Mouse (Mus musculus) forebrain, embryonic 16.5 days (tissue): ENCODE data around the gene Atrnl1. TPM values are rescaled to one million over a fixed set of nuclear protein-coding genes. Genes with fewer than 3 reads are reported as not detected.

ENCODE experiments used
- ATAC-seq: fragments of 200-750 bp; cut with Nextera tagmentation; 2 replicates; pipeline ENCODE4 v1.8.0; 2017; ENCODE audit warnings: mild to moderate bottlenecking, moderate library complexity
- H3K27ac ChIP-seq: fragments of 300-500 bp; sonication (generic); 2 replicates; pipeline ENCODE4 v1.5.1; 2014; ENCODE audit warnings: low read length, control low read depth
- H3K27me3 ChIP-seq: fragments of 300-500 bp; sonication (generic); replicated peaks from 2 replicates; pipeline ENCODE4 v1.6.1; 2014; ENCODE audit warnings: low read length; ENCODE audit not compliant: control insufficient read depth, insufficient read depth
- H3K36me3 ChIP-seq: fragments of 300-500 bp; sonication (generic); 2 replicates; pipeline ENCODE4 v1.6.1; 2014; ENCODE audit not compliant: control insufficient read depth, insufficient read depth
- H3K4me1 ChIP-seq: fragments of 300-500 bp; sonication (generic); replicated peaks from 2 replicates; pipeline ENCODE4 v1.6.1; 2014; ENCODE audit warnings: low read length; ENCODE audit not compliant: control insufficient read depth, insufficient read depth
- H3K4me2 ChIP-seq: fragments of 300-500 bp; sonication (generic); 2 replicates; pipeline ENCODE4 v1.6.1; 2014; ENCODE audit warnings: mild to moderate bottlenecking, low read length, control low read depth
- H3K4me3 ChIP-seq: fragments of 300-500 bp; sonication (generic); replicated peaks from 2 replicates; pipeline ENCODE4 v1.5.1; 2014; ENCODE audit warnings: mild to moderate bottlenecking, low read length, control low read depth
- H3K9ac ChIP-seq: fragments of 300-500 bp; sonication (generic); replicated peaks from 2 replicates; pipeline ENCODE4 v1.6.1; 2014; ENCODE audit warnings: low read depth, low read length, control low read depth
- H3K9me3 ChIP-seq: fragments of 300-500 bp; sonication (generic); 2 replicates; pipeline ENCODE4 v1.6.1; 2016; ENCODE audit warnings: low read length; ENCODE audit not compliant: control insufficient read depth
- WGBS: fragments of 180-500 bp; shearing (Covaris S2); extraction: QIAGEN DNeasy Blood & Tissue Kit; methylation state at CpG from one replicate; pipeline ENCODE4 v1.1.7; 2014; 5-methylcytosine and 5-hydroxymethylcytosine counted together
- polyA plus RNA-seq: library from polyadenylated mRNA; unstranded; fragments of >200 nt; fragmentation: Nextera tagmentation; extraction: Ambion mirVana; gene quantifications from 2 replicates; pipeline ENCODE4 v1.2.1, GENCODE M21; 2015

Atrnl1 gene
- polyA plus RNA-seq, 1 experiment from 2014 or later, result 8.3 TPM

DNA sequence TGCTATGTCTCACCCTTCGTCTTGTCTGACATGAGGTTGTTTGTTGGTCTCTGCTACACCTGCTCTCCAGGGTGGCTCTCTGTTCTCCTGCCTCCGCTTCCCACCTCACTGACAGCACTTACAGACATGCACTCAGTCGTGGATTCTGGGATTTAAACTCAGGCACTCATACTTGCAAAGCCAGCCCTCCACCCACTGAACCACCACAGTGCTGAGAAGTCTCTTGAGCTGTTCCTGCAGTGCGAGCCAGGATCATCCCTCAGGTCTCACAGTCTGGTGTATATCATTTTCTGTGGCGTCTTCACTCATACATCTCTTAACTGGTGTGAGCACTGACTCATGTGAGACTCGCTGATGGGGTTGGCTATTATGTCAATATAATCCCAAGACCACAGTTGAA, 353.0 kb downstream of the Atrnl1 start:
- ATAC-seq, result no peak
- Histone ChIP-seq H3K9ac (no peak overlapping the region), H3K4me3 (no peak overlapping the region), H3K9me3 (no peaks in the 10 kb centered on the region), H3K27ac (no peak overlapping the region), H3K36me3 (no peaks in the 10 kb centered on the region), H3K4me2 (no peak overlapping the region), H3K4me1 (peaks cover 6% of the 10 kb centered on the region; the same call in 1 of the 2 replicates), H3K27me3 (no peaks in the 10 kb centered on the region)
- 90% methylated on average over 6 of the region's 6 CpGs for WGBS

- no peak overlapping the region for H3K9ac ChIP-seq
- no peaks in the 10 kb centered on the region for H3K9me3 ChIP-seq
- 64% methylated on average over 7 of the region's 7 CpGs for WGBS
- no peak overlapping the region for H3K4me2 ChIP-seq
- H3K36me3 ChIP-seq, result no peaks in the 10 kb centered on the region
- no peaks in the 10 kb centered on the region for H3K27me3 ChIP-seq
- H3K27ac ChIP-seq, result no peak overlapping the region
- H3K4me1 ChIP-seq, result 0 out of 2 replicates have a peak, but pooled peaks cover 5% of the 10 kb centered on the region
- no peak overlapping the region for H3K4me3 ChIP-seq
- no peak for ATAC-seq
Measured at GRCm38 (mm10) chr19:57969766-57970165, 358.9 kb downstream of the Atrnl1 start.

- Histone ChIP-seq H3K9ac (no peak overlapping the region), H3K9me3 (no peaks in the 10 kb centered on the region), H3K36me3 (no peaks in the 10 kb centered on the region), H3K27ac (no peak overlapping the region), H3K27me3 (no peaks in the 10 kb centered on the region), H3K4me2 (no peak overlapping the region), H3K4me1 (0 out of 2 replicates have a peak, but pooled peaks cover 5% of the 10 kb centered on the region), H3K4me3 (no peak overlapping the region)
- 86% methylated on average over 13 of the region's 13 CpGs for WGBS
- ATAC-seq, result no peak
Measured at GRCm38 (mm10) chr19:57970342-57970895, 359.6 kb downstream of the Atrnl1 start.

GRCm38 (mm10) chr19:57975201-57975600, 364.4 kb downstream of the Atrnl1 start:
- no peaks in the 10 kb centered on the region for H3K9me3 ChIP-seq
- 0 out of 2 replicates have a peak, but pooled peaks cover 3% of the 10 kb centered on the region for H3K4me1 ChIP-seq
- H3K4me3 ChIP-seq, result no peak overlapping the region
- WGBS, result 92% methylated on average over 6 of the region's 6 CpGs
- H3K9ac ChIP-seq, result no peak overlapping the region
- no peaks in the 10 kb centered on the region for H3K36me3 ChIP-seq
- no peaks in the 10 kb centered on the region for H3K27me3 ChIP-seq
- no peak for ATAC-seq
- H3K27ac ChIP-seq, result no peak overlapping the region
- H3K4me2 ChIP-seq, result no peak overlapping the region

- Histone ChIP-seq H3K27ac (no peak overlapping the region), H3K4me1 (peaks cover 28% of the 10 kb centered on the region), H3K4me2 (no peak overlapping the region), H3K4me3 (no peak overlapping the region), H3K9ac (no peak overlapping the region), H3K36me3 (no peaks in the 10 kb centered on the region), H3K9me3 (no peaks in the 10 kb centered on the region), H3K27me3 (no peaks in the 10 kb centered on the region)
- peak; percentile 61 for ATAC-seq
- 25% methylated on average over 21 of the region's 21 CpGs for WGBS
Measured at GRCm38 (mm10) chr19:57985918-57986900, 375.4 kb downstream of the Atrnl1 start.

DNA sequence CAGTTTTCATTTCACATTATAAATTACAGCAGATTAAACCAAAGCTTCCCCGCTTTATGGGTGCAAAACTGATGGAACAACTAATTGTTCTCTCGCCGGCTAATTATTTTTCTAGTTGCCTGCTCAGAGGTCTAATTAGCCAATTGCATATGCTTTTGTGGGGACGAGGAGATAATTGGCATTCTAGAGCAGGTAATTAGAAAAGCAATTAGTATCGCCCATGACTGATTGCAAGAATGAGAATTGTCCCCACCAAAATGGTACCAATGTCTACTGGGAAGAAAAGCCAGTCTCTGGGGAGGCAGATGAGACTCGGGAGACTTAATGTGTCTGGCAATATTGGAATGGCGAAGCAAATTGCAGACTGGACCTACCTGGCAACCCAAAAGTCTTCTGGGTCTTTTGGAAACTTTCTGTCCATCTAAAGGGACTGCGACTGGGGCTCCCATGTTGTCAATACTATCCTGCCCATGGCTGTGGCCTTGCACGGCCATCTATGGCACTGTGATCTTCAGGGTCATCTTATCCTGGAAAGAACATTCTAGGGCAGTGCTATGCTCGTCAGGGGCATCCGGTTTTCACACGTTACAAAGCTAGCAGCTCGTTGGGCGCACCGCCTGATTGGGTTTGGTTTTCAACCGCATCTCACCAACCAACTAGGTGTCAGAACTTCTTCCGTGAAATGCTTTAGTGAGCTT, 377.0 kb downstream of the Atrnl1 start:
- Histone ChIP-seq H3K36me3 (no peaks in the 10 kb centered on the region), H3K9ac (no peak overlapping the region), H3K9me3 (no peaks in the 10 kb centered on the region), H3K4me2 (no peak overlapping the region), H3K27me3 (no peaks in the 10 kb centered on the region), H3K4me1 (peaks cover 29% of the 10 kb centered on the region), H3K27ac (no peak overlapping the region), H3K4me3 (no peak overlapping the region)
- peak; percentile 34 for ATAC-seq
- 48% methylated on average over 17 of the region's 17 CpGs for WGBS

- Histone ChIP-seq H3K4me3 (no peak overlapping the region), H3K36me3 (no peaks in the 10 kb centered on the region), H3K27ac (no peak overlapping the region), H3K27me3 (no peaks in the 10 kb centered on the region), H3K4me1 (peaks cover 29% of the 10 kb centered on the region), H3K9me3 (no peaks in the 10 kb centered on the region), H3K9ac (no peak overlapping the region), H3K4me2 (no peak overlapping the region)
- 59% methylated on average over 10 of the region's 10 CpGs for WGBS
- no peak for ATAC-seq
Measured at GRCm38 (mm10) chr19:57988559-57989093, 377.8 kb downstream of the Atrnl1 start.

DNA sequence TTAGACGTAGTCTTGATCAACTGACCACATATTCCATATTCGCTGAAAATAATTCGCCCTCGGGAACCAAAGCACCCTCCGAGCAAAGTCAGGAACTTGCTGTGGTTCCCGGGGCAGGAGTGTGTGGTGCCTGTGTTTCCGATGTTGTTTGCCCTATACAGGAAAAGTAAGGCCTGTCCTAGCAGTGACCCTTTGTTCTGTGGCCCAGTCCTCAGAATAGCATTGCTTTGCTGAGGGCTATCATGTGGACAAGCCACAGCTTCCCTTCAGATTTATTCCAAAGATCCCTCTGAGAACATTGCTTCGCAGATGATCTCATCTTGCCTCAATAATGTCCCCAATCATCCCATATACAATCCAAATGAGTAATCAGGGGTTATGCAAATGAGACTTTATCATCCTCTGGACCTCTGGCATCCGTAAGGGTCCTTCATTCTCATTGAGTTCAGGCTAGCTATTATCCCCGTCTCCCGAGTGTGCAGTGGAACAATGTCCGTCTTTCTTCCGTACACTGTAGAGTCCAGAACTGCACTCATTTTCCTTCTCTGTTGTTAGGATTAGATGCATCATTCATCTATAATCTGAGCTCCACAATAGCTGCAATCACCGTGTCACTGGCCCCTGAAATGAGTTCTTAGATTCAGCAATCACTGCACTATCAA, 380.4 kb downstream of the Atrnl1 start:
- H3K27me3 ChIP-seq, result no peaks in the 10 kb centered on the region
- no peak overlapping the region for H3K9ac ChIP-seq
- H3K4me2 ChIP-seq, result no peak overlapping the region
- peaks cover 20% of the 10 kb centered on the region for H3K4me1 ChIP-seq
- no peaks in the 10 kb centered on the region for H3K36me3 ChIP-seq
- H3K9me3 ChIP-seq, result no peaks in the 10 kb centered on the region
- no peak overlapping the region for H3K4me3 ChIP-seq
- H3K27ac ChIP-seq, result no peak overlapping the region
- WGBS, result 38% methylated on average over 14 of the region's 14 CpGs
- ATAC-seq, result no peak
